Mouse (Mus musculus): ENCODE results near the gene Kat2b. TPM values are rescaled to one million over a fixed set of nuclear protein-coding genes. Genes with fewer than 3 reads are reported as not detected.

The Kat2b gene
- polyA plus RNA-seq, 1 experiment from 2014 or later: 7.8 TPM

DNA sequence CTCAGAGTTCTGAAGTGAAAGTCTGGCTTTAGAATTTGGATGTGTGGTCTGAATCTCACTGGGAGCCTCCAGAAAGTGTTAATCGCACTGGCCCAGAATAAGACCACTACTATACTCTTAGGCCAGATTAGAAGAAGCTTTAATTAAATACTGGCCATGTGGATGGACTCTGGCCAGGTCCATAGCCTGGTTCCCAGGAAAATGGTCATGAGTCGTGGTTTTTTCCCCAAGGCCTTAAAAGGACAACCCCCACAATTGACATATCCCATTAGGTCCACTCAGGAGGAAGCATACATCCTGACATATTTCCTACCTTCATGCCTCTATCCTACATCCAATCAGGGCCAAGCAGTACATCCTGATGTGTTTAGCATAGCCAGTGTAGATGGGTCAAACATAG is 10.5 kb downstream of the Kat2b start:
- no peak for ATAC-seq (ENCODE audit: insufficient number of reproducible peaks, insufficient read depth, low FRiP score, low read depth)
- H3K27ac ChIP-seq (ENCODE audit: low read length): no peak overlapping the region
- no peak overlapping the region for H3K4me3 ChIP-seq (ENCODE audit: low read depth, low read length)
- H3K4me1 ChIP-seq (ENCODE audit: control insufficient read depth, insufficient read depth, low read length): no peaks in the 10 kb centered on the region
- WGBS: 85% methylated on average over 2 of the region's 2 CpGs
- no peak overlapping the region for H3K4me2 ChIP-seq (replicated peaks; ENCODE audit: low read depth, low read length)
- H3K36me3 ChIP-seq (ENCODE audit: control insufficient read depth, insufficient read depth, low read length): no peaks in the 10 kb centered on the region
- no peak overlapping the region for H3K9ac ChIP-seq (replicated peaks; ENCODE audit: low read depth, low read length)
- no peaks in the 10 kb centered on the region for H3K9me3 ChIP-seq (ENCODE audit: control insufficient read depth, low read depth, low read length)
- no peaks in the 10 kb centered on the region for H3K27me3 ChIP-seq (ENCODE audit: control insufficient read depth, insufficient read depth, low read length)

DNA sequence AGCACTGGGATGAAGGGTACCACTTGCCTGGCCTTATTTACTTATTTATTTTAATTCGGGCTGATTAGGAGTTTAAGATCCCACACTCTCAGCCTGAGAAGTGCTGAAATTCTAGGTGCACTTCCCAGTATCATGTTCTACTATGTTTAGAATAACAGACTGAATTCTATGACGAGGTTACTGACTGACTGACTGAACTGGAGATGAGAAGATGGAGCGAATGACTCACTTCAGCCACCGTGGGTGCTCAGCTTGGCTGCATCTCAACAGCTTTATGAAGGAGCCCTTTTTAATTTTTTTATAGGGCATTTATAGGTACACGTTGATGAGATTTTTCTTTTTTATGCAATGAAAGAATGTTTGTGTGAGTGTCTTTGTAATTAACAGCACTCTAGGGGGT is 11.1 kb downstream of the Kat2b start:
- H3K4me2 ChIP-seq (replicated peaks; ENCODE audit: low read depth, low read length): no peak overlapping the region
- H3K4me1 ChIP-seq (ENCODE audit: control insufficient read depth, insufficient read depth, low read length): no peaks in the 10 kb centered on the region
- H3K9me3 ChIP-seq (ENCODE audit: control insufficient read depth, low read depth, low read length): no peaks in the 10 kb centered on the region
- no peak overlapping the region for H3K9ac ChIP-seq (replicated peaks; ENCODE audit: low read depth, low read length)
- H3K27ac ChIP-seq (ENCODE audit: low read length): no peak overlapping the region
- no peak overlapping the region for H3K4me3 ChIP-seq (ENCODE audit: low read depth, low read length)
- H3K27me3 ChIP-seq (ENCODE audit: control insufficient read depth, insufficient read depth, low read length): no peaks in the 10 kb centered on the region
- WGBS: 79% methylated on average over 5 of the region's 5 CpGs
- no peaks in the 10 kb centered on the region for H3K36me3 ChIP-seq (ENCODE audit: control insufficient read depth, insufficient read depth, low read length)
- no peak for ATAC-seq (ENCODE audit: insufficient number of reproducible peaks, insufficient read depth, low FRiP score, low read depth)

DNA sequence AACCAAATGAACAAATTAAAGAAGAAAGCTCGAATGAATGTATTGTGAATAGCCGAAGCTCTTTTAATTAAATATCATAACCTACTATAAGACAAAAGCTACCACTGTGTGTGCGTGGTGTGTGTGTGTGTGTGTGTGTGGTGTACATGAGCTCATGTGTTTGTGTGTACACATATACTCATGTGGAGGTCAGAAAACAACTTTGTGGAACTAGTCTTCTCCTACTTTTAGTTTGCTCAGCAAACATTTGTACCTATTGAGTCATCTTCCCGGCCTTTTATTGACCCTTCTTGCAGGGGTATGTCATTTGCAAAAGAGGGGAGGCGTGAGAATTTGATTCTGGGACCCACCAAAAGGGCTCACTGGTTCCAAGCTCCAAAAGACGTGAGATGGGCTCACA is 11.6 kb downstream of the Kat2b start:
- Histone ChIP-seq H3K27ac (ENCODE audit: low read length) (no peak overlapping the region), H3K4me3 (ENCODE audit: low read depth, low read length) (no peak overlapping the region), H3K9me3 (ENCODE audit: control insufficient read depth, low read depth, low read length) (no peaks in the 10 kb centered on the region), H3K36me3 (ENCODE audit: control insufficient read depth, insufficient read depth, low read length) (no peaks in the 10 kb centered on the region), H3K27me3 (ENCODE audit: control insufficient read depth, insufficient read depth, low read length) (no peaks in the 10 kb centered on the region), H3K9ac (replicated peaks; ENCODE audit: low read depth, low read length) (no peak overlapping the region), H3K4me1 (ENCODE audit: control insufficient read depth, insufficient read depth, low read length) (no peaks in the 10 kb centered on the region), H3K4me2 (replicated peaks; ENCODE audit: low read depth, low read length) (no peak overlapping the region)
- no peak for ATAC-seq (ENCODE audit: insufficient number of reproducible peaks, insufficient read depth, low FRiP score, low read depth)
- WGBS: 69% methylated on average over 6 of the region's 6 CpGs

DNA sequence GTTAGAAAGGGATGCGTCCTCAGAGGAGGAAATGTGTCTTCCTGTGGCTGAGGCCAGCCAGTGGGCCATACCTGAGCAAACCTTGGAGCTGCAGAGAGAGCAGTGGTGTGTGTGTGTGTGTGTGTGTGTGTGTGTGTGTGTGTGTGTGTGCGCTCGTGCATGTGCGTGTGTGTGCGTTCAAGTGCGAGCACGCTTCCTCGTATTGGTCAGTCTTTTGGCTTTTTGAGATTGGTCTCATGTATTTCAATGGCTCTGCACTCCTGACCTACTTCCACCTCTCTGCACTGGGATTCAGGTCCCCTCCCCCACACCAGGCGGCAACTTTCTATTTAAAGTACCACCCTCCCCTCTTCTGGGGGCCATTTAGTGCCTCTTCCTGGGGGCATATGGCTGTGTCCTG is 12.1 kb downstream of the Kat2b start:
- Histone ChIP-seq H3K36me3 (ENCODE audit: control insufficient read depth, insufficient read depth, low read length) (no peaks in the 10 kb centered on the region), H3K27ac (ENCODE audit: low read length) (no peak overlapping the region), H3K27me3 (ENCODE audit: control insufficient read depth, insufficient read depth, low read length) (no peaks in the 10 kb centered on the region), H3K9me3 (ENCODE audit: control insufficient read depth, low read depth, low read length) (no peaks in the 10 kb centered on the region), H3K4me1 (ENCODE audit: control insufficient read depth, insufficient read depth, low read length) (no peaks in the 10 kb centered on the region), H3K9ac (replicated peaks; ENCODE audit: low read depth, low read length) (no peak overlapping the region), H3K4me2 (replicated peaks; ENCODE audit: low read depth, low read length) (no peak overlapping the region), H3K4me3 (ENCODE audit: low read depth, low read length) (no peak overlapping the region)
- no peak for ATAC-seq (ENCODE audit: insufficient number of reproducible peaks, insufficient read depth, low FRiP score, low read depth)
- WGBS: 73% methylated on average over 9 of the region's 9 CpGs

DNA sequence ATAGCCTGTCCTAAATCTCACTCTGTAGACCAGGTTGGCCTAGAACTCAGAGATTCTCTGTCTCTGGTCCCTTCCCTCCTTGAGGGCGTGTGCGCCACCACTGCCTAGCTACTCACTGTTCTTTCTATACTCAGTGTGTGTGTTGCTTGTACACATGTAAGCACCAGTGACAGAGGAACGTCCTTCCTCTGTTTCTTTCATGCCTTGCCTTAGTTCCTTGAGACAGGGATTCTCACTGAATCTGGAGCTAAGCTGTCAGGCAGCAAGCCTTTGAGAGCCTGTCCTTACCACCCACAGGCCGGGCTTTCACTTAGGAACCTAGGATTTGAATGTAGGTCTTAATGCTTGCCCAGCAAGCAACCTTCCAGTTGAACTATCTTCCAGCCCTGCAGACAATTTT is 13.0 kb downstream of the Kat2b start:
- Histone ChIP-seq H3K36me3 (ENCODE audit: control insufficient read depth, insufficient read depth, low read length) (no peaks in the 10 kb centered on the region), H3K27ac (ENCODE audit: low read length) (no peak overlapping the region), H3K4me3 (ENCODE audit: low read depth, low read length) (no peak overlapping the region), H3K9me3 (ENCODE audit: control insufficient read depth, low read depth, low read length) (no peaks in the 10 kb centered on the region), H3K4me1 (ENCODE audit: control insufficient read depth, insufficient read depth, low read length) (no peaks in the 10 kb centered on the region), H3K27me3 (ENCODE audit: control insufficient read depth, insufficient read depth, low read length) (no peaks in the 10 kb centered on the region), H3K4me2 (replicated peaks; ENCODE audit: low read depth, low read length) (no peak overlapping the region), H3K9ac (replicated peaks; ENCODE audit: low read depth, low read length) (no peak overlapping the region)
- no peak for ATAC-seq (ENCODE audit: insufficient number of reproducible peaks, insufficient read depth, low FRiP score, low read depth)
- 69% methylated on average over 4 of the region's 4 CpGs for WGBS

DNA sequence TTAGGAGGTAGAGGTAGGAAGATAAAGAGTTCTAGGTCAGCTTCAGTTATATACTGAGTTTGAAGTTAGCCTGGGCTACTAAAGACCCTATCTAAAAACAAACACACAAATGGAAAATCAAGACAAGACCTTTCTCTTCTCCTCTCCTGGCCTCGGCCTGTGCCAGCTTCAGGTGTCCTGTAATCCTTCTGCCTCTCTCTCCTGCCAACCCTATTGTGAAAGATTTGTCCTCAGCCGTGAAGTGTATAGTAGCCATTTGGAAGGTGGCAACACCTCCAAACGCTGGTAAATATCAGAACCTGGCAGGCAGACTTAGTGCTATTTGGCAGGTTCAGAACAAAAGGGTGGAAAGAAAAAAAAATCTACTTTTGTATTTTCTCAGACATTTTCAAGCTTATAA is 13.6 kb downstream of the Kat2b start:
- Histone ChIP-seq H3K4me1 (ENCODE audit: control insufficient read depth, insufficient read depth, low read length) (no peaks in the 10 kb centered on the region), H3K4me2 (replicated peaks; ENCODE audit: low read depth, low read length) (no peak overlapping the region), H3K9me3 (ENCODE audit: control insufficient read depth, low read depth, low read length) (no peaks in the 10 kb centered on the region), H3K4me3 (ENCODE audit: low read depth, low read length) (no peak overlapping the region), H3K36me3 (ENCODE audit: control insufficient read depth, insufficient read depth, low read length) (no peaks in the 10 kb centered on the region), H3K27me3 (ENCODE audit: control insufficient read depth, insufficient read depth, low read length) (no peaks in the 10 kb centered on the region), H3K9ac (replicated peaks; ENCODE audit: low read depth, low read length) (no peak overlapping the region), H3K27ac (ENCODE audit: low read length) (no peak overlapping the region)
- ATAC-seq (ENCODE audit: insufficient number of reproducible peaks, insufficient read depth, low FRiP score, low read depth): no peak
- 73% methylated on average over 3 of the region's 3 CpGs for WGBS

DNA sequence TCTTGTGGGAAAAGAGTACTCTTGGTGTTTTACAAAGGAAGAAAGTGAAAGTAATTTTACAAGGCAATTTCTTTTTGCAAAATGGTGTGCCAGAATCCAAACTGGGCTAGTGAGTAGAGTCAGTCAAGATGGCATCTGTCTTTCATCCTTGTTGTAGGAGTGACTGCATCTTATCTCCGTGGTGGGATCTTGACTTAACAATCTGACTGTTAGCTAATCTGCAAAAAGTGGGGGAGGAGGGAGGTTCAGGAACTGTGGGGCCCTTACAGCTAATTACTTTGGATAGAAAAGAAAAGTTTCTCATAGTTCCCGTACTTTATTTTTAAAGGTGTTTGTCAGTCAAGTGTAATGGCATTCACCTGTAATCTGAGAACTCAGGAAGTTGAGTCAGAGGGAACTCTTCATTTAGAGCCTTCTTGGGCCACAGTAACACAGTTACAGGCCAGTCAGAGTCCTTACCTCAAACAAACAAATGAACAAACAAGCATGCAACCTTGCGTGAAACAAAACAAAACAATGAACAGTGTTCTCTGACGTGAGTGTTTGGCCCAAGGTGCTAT is 15.4 kb downstream of the Kat2b start:
- H3K4me3 ChIP-seq (ENCODE audit: low read depth, low read length): no peak overlapping the region
- H3K4me1 ChIP-seq (ENCODE audit: control insufficient read depth, insufficient read depth, low read length): peaks cover 5% of the 10 kb centered on the region; the same call in 1 of the 2 replicates
- no peak overlapping the region for H3K9ac ChIP-seq (replicated peaks; ENCODE audit: low read depth, low read length)
- no peak overlapping the region for H3K4me2 ChIP-seq (replicated peaks; ENCODE audit: low read depth, low read length)
- no peaks in the 10 kb centered on the region for H3K9me3 ChIP-seq (ENCODE audit: control insufficient read depth, low read depth, low read length)
- WGBS: 59% methylated on average over 4 of the region's 4 CpGs
- no peaks in the 10 kb centered on the region for H3K27me3 ChIP-seq (ENCODE audit: control insufficient read depth, insufficient read depth, low read length)
- no peaks in the 10 kb centered on the region for H3K36me3 ChIP-seq (ENCODE audit: control insufficient read depth, insufficient read depth, low read length)
- ATAC-seq (ENCODE audit: insufficient number of reproducible peaks, insufficient read depth, low FRiP score, low read depth): no peak
- H3K27ac ChIP-seq (ENCODE audit: low read length): no peak overlapping the region

DNA sequence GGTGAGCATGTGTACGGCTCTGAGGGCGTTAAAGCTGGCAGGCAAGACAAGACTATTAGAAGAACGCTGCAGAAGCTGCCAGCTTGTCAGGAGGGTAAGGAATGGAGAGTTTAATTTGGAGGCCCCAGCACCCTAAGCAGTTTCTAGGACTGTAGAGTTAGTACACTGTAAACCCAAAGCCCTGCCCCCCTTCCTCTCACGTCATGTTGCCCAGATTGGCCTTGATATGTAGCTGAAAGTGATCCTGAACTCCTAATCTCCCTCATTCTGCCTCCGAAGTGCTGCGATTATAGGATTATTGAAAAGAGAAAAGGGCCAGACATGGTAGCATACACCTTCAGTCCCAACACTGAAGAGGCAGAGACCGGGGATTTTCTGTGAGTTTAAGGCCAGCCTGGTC is 16.1 kb downstream of the Kat2b start:
- Histone ChIP-seq H3K36me3 (ENCODE audit: control insufficient read depth, insufficient read depth, low read length) (no peaks in the 10 kb centered on the region), H3K4me1 (ENCODE audit: control insufficient read depth, insufficient read depth, low read length) (peaks cover 10% of the 10 kb centered on the region; the same call in 1 of the 2 replicates), H3K9ac (replicated peaks; ENCODE audit: low read depth, low read length) (no peak overlapping the region), H3K9me3 (ENCODE audit: control insufficient read depth, low read depth, low read length) (no peaks in the 10 kb centered on the region), H3K4me3 (ENCODE audit: low read depth, low read length) (no peak overlapping the region), H3K27me3 (ENCODE audit: control insufficient read depth, insufficient read depth, low read length) (no peaks in the 10 kb centered on the region), H3K4me2 (replicated peaks; ENCODE audit: low read depth, low read length) (no peak overlapping the region), H3K27ac (ENCODE audit: low read length) (no peak overlapping the region)
- WGBS: 85% methylated on average over 7 of the region's 7 CpGs
- no peak for ATAC-seq (ENCODE audit: insufficient number of reproducible peaks, insufficient read depth, low FRiP score, low read depth)

DNA sequence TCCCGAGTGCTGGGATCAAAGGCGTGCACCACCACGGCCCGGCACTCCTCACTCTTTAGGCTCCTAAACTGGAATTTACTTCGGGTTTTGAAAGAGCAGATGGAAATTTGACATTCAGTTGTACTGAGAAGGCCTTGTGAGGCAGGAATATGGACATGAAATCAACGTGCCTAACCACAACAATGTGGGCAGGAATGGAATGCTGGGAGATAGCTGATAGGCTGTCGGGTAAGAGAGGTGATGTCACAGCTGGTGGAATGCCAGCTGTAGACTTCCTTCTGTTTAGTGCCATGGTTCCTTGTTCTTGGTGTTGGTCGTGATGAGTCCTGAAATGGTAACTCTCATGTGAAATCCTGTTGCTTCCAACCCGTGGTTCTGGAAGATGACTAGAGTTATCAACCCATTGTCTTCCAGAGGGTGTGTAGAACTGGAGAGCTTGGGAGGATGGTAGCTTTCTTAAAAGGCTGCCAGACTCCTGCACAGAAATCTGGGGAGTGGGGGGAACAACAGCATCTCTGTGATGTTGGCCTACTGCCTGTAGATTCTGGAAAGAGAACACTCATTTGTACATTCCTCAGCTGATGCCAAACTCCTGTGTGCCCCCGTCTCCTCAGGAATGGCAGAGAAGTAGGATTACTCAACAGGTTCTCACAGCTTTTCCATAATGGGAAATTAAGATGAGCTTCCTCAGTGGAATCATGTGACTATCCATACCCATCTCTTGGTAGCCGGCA is 17.4 kb downstream of the Kat2b start:
- no peak overlapping the region for H3K4me3 ChIP-seq (ENCODE audit: low read depth, low read length)
- ATAC-seq (ENCODE audit: insufficient number of reproducible peaks, insufficient read depth, low FRiP score, low read depth): 0 out of 2 replicates have a peak, but pooled peaks have one; percentile 3
- peaks cover 13% of the 10 kb centered on the region; the same call in 1 of the 2 replicates for H3K4me1 ChIP-seq (ENCODE audit: control insufficient read depth, insufficient read depth, low read length)
- WGBS: 85% methylated on average over 11 of the region's 11 CpGs
- no peak overlapping the region for H3K27ac ChIP-seq (ENCODE audit: low read length)
- no peak overlapping the region for H3K9ac ChIP-seq (replicated peaks; ENCODE audit: low read depth, low read length)
- H3K4me2 ChIP-seq (replicated peaks; ENCODE audit: low read depth, low read length): no peak overlapping the region
- no peaks in the 10 kb centered on the region for H3K9me3 ChIP-seq (ENCODE audit: control insufficient read depth, low read depth, low read length)
- H3K36me3 ChIP-seq (ENCODE audit: control insufficient read depth, insufficient read depth, low read length): no peaks in the 10 kb centered on the region
- no peaks in the 10 kb centered on the region for H3K27me3 ChIP-seq (ENCODE audit: control insufficient read depth, insufficient read depth, low read length)
